Mouse (Mus musculus) myocyte (in vitro differentiated cells): ENCODE results near the gene Itgb1bp1.

ENCODE experiments used
- POLR2A ChIP-seq: IDR thresholded peaks from one replicate; pipeline ENCODE4 v1.6.1; 2011; ENCODE audit warnings: low read depth, mild to moderate bottlenecking, control low read depth, moderate library complexity; ENCODE audit not compliant: insufficient read length
- POLR2AphosphoS2 ChIP-seq: IDR thresholded peaks from one replicate; pipeline ENCODE4 v1.6.1; 2011; ENCODE audit warnings: low read depth, control low read depth; ENCODE audit not compliant: insufficient read length

DNA sequence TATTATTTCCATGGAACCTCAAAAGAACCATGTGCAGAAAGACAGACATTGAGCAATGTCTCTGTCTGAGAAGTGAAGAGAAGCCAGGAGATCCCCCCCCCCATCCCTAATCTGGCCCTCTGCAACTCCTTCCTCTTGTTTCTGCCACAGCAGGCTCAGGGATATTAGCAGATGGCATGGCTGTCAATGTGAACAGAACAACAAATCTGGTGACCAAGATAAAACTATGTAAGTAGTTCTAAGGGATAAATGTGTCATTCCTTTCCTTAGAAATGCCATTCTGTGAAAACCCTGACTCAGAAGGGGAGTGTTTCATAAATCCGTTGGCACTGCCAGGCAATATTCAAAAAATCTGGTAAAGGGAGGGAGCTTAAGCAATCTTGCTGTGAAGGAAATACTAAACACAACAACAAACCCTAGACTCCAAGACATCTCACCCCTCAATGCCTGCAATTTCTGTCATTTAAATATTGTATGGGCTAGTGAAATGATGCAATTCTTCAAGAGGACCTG, 8.7 kb downstream of the Itgb1bp1 start:
- no peak for TF ChIP-seq POLR2AphosphoS2
- no peak for TF ChIP-seq POLR2A
